8 mouse cellular contexts compared by ENCODE assay signal in the genomic region with DNA sequence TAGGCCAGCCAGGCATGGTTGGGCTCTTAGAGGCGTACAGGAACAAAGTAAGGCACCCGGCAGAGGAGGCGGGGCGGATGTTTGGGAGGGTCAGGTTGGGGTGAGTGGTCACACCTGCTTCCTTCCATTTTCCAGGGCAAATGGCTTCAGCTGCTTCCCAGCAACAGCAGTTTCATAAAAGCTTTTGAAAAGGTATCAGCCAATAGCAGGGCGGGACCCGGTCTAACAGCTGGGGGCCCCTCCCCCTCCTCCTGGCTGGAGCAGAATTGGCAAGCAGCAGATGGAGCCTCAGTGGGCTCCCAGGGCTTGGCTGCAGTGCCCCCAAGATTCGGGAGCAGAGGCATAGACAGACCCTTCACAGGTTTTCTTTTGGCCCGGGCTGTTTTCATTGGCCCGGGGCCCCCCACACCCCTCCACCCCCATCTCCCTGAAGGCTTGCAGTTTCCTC.
DNase-seq lines count a peak whose midpoint lies in the region.

No protein-coding gene starts in this region.

- peak; percentile 77 for DNase-seq in ES-CJ7 (ENCODE audit: low read depth, low spot score)
- DNase-seq in embryo, embryonic 10.5 days (ENCODE audit: low spot score), result peak; percentile 88
- peak; percentile 48 to 72 for DNase-seq in heart, adult 9 months (ENCODE audit: low spot score in 2 of 2)
- peak; percentile 7 for DNase-seq in kidney, adult 11 months
- DNase-seq in lung, postnatal 4 days, result peak; percentile 54 to 80
- DNase-seq in testis, postnatal 14 days (ENCODE audit: low spot score), result peak; percentile 21
- no peak for DNase-seq in spleen, postnatal 4 days (ENCODE audit: low spot score in 2 of 2)
- no peak for DNase-seq in layer of hippocampus, adult 11-12 months (ENCODE audit: low spot score)

Comparison
In these comparisons a context has a peak if more than half of its experiments do, and no peak if none do; other contexts are left out.
1. DNase-seq: peak in ES-CJ7 (single experiment), embryo, embryonic 10.5 days (single experiment), heart, adult 9 months (2 of 2), kidney, adult 11 months (single experiment), lung, postnatal 4 days (2 of 2) and testis, postnatal 14 days (single experiment); none in spleen, postnatal 4 days (0 of 2) and layer of hippocampus, adult 11-12 months (single experiment).